Mouse (Mus musculus) limb, embryonic 14.5 days (tissue): Measurements from ENCODE around the gene Phf1. TPM values are rescaled to one million over a fixed set of nuclear protein-coding genes. Genes with fewer than 3 reads are reported as not detected.
A peak's percentile ranks its signal among the peaks of the same experiment; 100 is the strongest.

ENCODE experiments used
- ATAC-seq: fragments of 200-750 bp; cut with Nextera tagmentation; 2 replicates; pipeline ENCODE4 v1.8.0; 2017; ENCODE audit warnings: low read depth, moderate number of reproducible peaks, moderate TSS enrichment; ENCODE audit not compliant: low FRiP score
- DNase-seq: peaks from one replicate; pipeline ENCODE4 v3.0.0-alpha.2; 2015; ENCODE audit warnings: low spot score
- H3K27ac ChIP-seq: fragments of 300-500 bp; sonication (generic); replicated peaks from 2 replicates; pipeline ENCODE4 v1.5.1; 2014; ENCODE audit warnings: low read depth, mild to moderate bottlenecking, low read length, moderate library complexity, mixed read lengths
- H3K27me3 ChIP-seq: fragments of 300-500 bp; sonication (generic); 2 replicates; pipeline ENCODE4 v1.6.1; 2014; ENCODE audit warnings: low read length, mixed read lengths; ENCODE audit not compliant: control insufficient read depth, insufficient read depth
- H3K36me3 ChIP-seq: fragments of 300-500 bp; sonication (generic); 2 replicates; pipeline ENCODE4 v1.6.1; 2014; ENCODE audit warnings: mild to moderate bottlenecking, low read length, moderate library complexity, mixed read lengths; ENCODE audit not compliant: control insufficient read depth, insufficient read depth
- H3K4me1 ChIP-seq: fragments of 300-500 bp; sonication (generic); 2 replicates; pipeline ENCODE4 v1.6.1; 2014; ENCODE audit warnings: antibody characterized with exemption, low read length, mixed read lengths; ENCODE audit not compliant: control insufficient read depth, insufficient read depth
- H3K4me2 ChIP-seq: fragments of 300-500 bp; sonication (generic); replicated peaks from 2 replicates; pipeline ENCODE4 v1.6.1; 2014; ENCODE audit warnings: low read depth, mild to moderate bottlenecking, low read length, moderate library complexity; ENCODE audit not compliant: severe bottlenecking
- H3K4me3 ChIP-seq: fragments of 300-500 bp; sonication (generic); replicated peaks from 2 replicates; pipeline ENCODE4 v1.5.1; 2014; ENCODE audit warnings: low read length
- H3K9ac ChIP-seq: fragments of 300-500 bp; sonication (generic); 2 replicates; pipeline ENCODE4 v1.6.1; 2014; ENCODE audit warnings: mild to moderate bottlenecking, low read depth, low read length, moderate library complexity; ENCODE audit not compliant: severe bottlenecking
- H3K9me3 ChIP-seq: fragments of 300-500 bp; sonication (generic); 2 replicates; pipeline ENCODE4 v1.6.1; 2016; ENCODE audit warnings: low read length; ENCODE audit not compliant: control insufficient read depth
- POLR2A ChIP-seq: fragments of 200-500 bp; IDR thresholded peaks from 2 replicates; pipeline ENCODE4 v1.8.0; 2012; ENCODE audit warnings: inconsistent platforms, mild to moderate bottlenecking, moderate library complexity, borderline replicate concordance; ENCODE audit not compliant: insufficient read depth, insufficient read length; ENCODE audit errors: extremely low read depth
- WGBS: fragments of 180-500 bp; shearing (Covaris S2); extraction: QIAGEN DNeasy Blood & Tissue Kit; methylation state at CpG from one replicate; pipeline ENCODE4 v1.1.7; 2014; 5-methylcytosine and 5-hydroxymethylcytosine counted together
- polyA plus RNA-seq, 2 experiments: library from polyadenylated mRNA; depleted of rRNA in 1 of 2; stranded (reverse) in 1 of 2; unstranded in 1 of 2; fragments of >200 nt; fragmentation: Nextera tagmentation in 1 of 2; extraction: Ambion mirVana in 1 of 2; gene quantifications; 2 replicates each; pipeline versions ENCODE4 v1.2.1 to v1.2.3; 2012 to 2014

Gene Phf1
- polyA plus RNA-seq, 2 experiments = 12.8 to 56.6 TPM

GRCm38 (mm10) chr17:26967477-26967876 lies 34.6 kb downstream of the Phf1 start:
- Histone ChIP-seq H3K27ac (no peak overlapping the region), H3K36me3 (peaks cover 61% of the 10 kb centered on the region), H3K4me2 (no peak overlapping the region), H3K27me3 (no peaks in the 10 kb centered on the region), H3K4me1 (peaks cover 11% of the 10 kb centered on the region), H3K9me3 (no peaks in the 10 kb centered on the region), H3K9ac (no peak overlapping the region), H3K4me3 (no peak overlapping the region)
- DNase-seq (no peak), ATAC-seq (no peak)
- WGBS = 81% methylated on average over 6 of the region's 6 CpGs
- TF ChIP-seq POLR2A = no peak

DNA sequence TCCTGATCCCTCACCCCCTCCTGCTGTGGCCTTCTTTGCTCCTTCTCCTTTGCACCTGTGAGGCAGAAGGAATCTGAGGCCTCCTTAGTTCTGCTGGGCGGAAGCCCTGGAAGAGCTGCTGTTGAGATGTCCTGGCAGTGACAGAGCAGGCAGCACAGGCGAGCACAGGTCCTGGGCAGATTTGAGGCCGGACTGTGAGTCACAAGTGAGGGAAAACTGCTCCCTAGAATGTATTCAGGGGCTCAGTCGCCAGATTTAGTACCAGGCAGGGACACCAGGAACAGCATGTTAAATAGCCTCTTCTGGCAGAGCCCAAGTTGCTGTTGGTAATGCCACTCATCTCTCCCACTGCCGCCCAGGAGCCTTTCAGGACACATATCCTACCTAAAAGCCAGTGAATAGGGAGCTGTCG lies 35.4 kb downstream of the Phf1 start:
- ATAC-seq (no peak), DNase-seq (no peak)
- Histone ChIP-seq H3K9me3 (no peaks in the 10 kb centered on the region), H3K4me3 (no peak overlapping the region), H3K36me3 (peaks cover 53% of the 10 kb centered on the region), H3K27me3 (no peaks in the 10 kb centered on the region), H3K9ac (no peak overlapping the region), H3K27ac (no peak overlapping the region), H3K4me1 (peaks cover 11% of the 10 kb centered on the region), H3K4me2 (no peak overlapping the region)
- 78% methylated on average over 6 of the region's 6 CpGs for WGBS
- no peak for TF ChIP-seq POLR2A

DNA sequence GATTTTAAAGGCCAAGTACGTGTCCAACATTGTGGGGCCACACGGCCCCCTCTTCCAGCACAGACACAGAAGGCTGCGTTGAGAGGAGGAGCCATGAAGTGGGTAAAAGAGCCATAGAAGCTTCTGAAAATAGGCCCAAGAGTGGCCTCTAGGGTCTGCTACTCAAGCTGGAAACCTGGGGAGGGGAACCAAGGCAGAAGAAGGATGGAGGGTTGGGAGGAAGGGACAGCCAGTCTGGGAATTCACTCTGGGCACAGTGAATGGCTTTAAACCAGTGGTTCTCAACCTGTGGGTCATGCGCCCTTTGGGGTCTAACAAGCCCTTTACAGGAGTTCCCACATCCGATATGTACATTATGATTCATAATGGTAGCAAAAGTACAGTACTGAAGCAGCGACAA lies 36.4 kb downstream of the Phf1 start:
- DNase-seq (no peak), ATAC-seq (no peak)
- H3K36me3 ChIP-seq = peaks cover 47% of the 10 kb centered on the region
- no peaks in the 10 kb centered on the region for H3K9me3 ChIP-seq
- no peak overlapping the region for H3K27ac ChIP-seq
- WGBS = 87% methylated on average over 6 of the region's 6 CpGs
- no peak overlapping the region for H3K4me2 ChIP-seq
- no peak for TF ChIP-seq POLR2A
- peaks cover 17% of the 10 kb centered on the region for H3K4me1 ChIP-seq
- no peak overlapping the region for H3K4me3 ChIP-seq
- no peak overlapping the region for H3K9ac ChIP-seq
- H3K27me3 ChIP-seq = no peaks in the 10 kb centered on the region

GRCm38 (mm10) chr17:26970221-26970620 lies 37.4 kb downstream of the Phf1 start:
- no peak overlapping the region for H3K4me2 ChIP-seq
- H3K36me3 ChIP-seq = peaks cover 44% of the 10 kb centered on the region
- no peak for TF ChIP-seq POLR2A
- ATAC-seq (no peak), DNase-seq (no peak)
- H3K9me3 ChIP-seq = no peaks in the 10 kb centered on the region
- 73% methylated on average over 10 of the region's 12 CpGs for WGBS
- no peak overlapping the region for H3K9ac ChIP-seq
- no peak overlapping the region for H3K27ac ChIP-seq
- H3K4me1 ChIP-seq = peaks cover 17% of the 10 kb centered on the region
- H3K4me3 ChIP-seq = no peak overlapping the region
- no peaks in the 10 kb centered on the region for H3K27me3 ChIP-seq

- 54% methylated on average over 8 of the region's 8 CpGs for WGBS
- Histone ChIP-seq H3K27me3 (no peaks in the 10 kb centered on the region), H3K36me3 (peaks cover 44% of the 10 kb centered on the region), H3K27ac (no peak overlapping the region), H3K9ac (0 out of 2 replicates have a peak overlapping the region, but pooled peaks have one; percentile 79), H3K9me3 (no peaks in the 10 kb centered on the region), H3K4me1 (peaks cover 17% of the 10 kb centered on the region), H3K4me2 (peak overlapping the region; percentile 79), H3K4me3 (peak overlapping the region; percentile 85; the same call in 1 of the 2 replicates)
- ATAC-seq = no peak
- TF ChIP-seq POLR2A = no peak
- DNase-seq = no peak
Measured at GRCm38 (mm10) chr17:26971247-26971905, 38.5 kb downstream of the Phf1 start.

GRCm38 (mm10) chr17:26972107-26972506 lies 39.3 kb downstream of the Phf1 start:
- no peak for ATAC-seq
- H3K4me3 ChIP-seq = peak overlapping the region; percentile 85
- peak overlapping the region; percentile 82 for H3K27ac ChIP-seq
- H3K4me1 ChIP-seq = peaks cover 17% of the 10 kb centered on the region
- peak overlapping the region; percentile 79 for H3K4me2 ChIP-seq
- peaks cover 44% of the 10 kb centered on the region for H3K36me3 ChIP-seq
- no peaks in the 10 kb centered on the region for H3K27me3 ChIP-seq
- peak overlapping the region; percentile 79 for H3K9ac ChIP-seq
- no peaks in the 10 kb centered on the region for H3K9me3 ChIP-seq
- DNase-seq = no peak
- TF ChIP-seq POLR2A = no peak
- 4% methylated on average over 3 of the region's 3 CpGs for WGBS
